Mouse (Mus musculus) limb, embryonic 11.5 days (tissue): ENCODE results near the gene Chchd10. TPM values are rescaled to one million over a fixed set of nuclear protein-coding genes. Genes with fewer than 3 reads are reported as not detected.
"Not testable (repeated sequence)": the region's sequence is repeated elsewhere in the genome, so short reads cannot be mapped to it uniquely, and the experiment has no call there.

Experiments
- ATAC-seq: fragments of 200-750 bp; cut with Nextera tagmentation; 2 replicates; pipeline ENCODE4 v1.8.0; 2017; ENCODE audit warnings: low read depth; ENCODE audit not compliant: insufficient number of reproducible peaks, low FRiP score, low TSS enrichment
- DNase-seq: peaks from one replicate; pipeline ENCODE4 v3.0.0-alpha.2; 2015; ENCODE audit warnings: low spot score
- H3K27ac ChIP-seq: fragments of 300-500 bp; sonication (generic); replicated peaks from 2 replicates; pipeline ENCODE4 v1.5.1; 2014; ENCODE audit warnings: low read depth, mild to moderate bottlenecking, low read length
- H3K27me3 ChIP-seq: fragments of 300-500 bp; sonication (generic); 2 replicates; pipeline ENCODE4 v1.6.1; 2014; ENCODE audit warnings: mild to moderate bottlenecking, low read length, mixed read lengths; ENCODE audit not compliant: control insufficient read depth, insufficient read depth
- H3K36me3 ChIP-seq: fragments of 300-500 bp; sonication (generic); 2 replicates; pipeline ENCODE4 v1.6.1; 2014; ENCODE audit warnings: mild to moderate bottlenecking, low read length, moderate library complexity, mixed read lengths; ENCODE audit not compliant: control insufficient read depth, insufficient read depth
- H3K4me1 ChIP-seq: fragments of 300-500 bp; sonication (generic); 2 replicates; pipeline ENCODE4 v1.6.1; 2014; ENCODE audit warnings: low read length, mixed read lengths; ENCODE audit not compliant: control insufficient read depth, insufficient read depth
- H3K4me2 ChIP-seq: fragments of 300-500 bp; sonication (generic); 2 replicates; pipeline ENCODE4 v1.6.1; 2014; ENCODE audit warnings: low read depth, mild to moderate bottlenecking, moderate library complexity; ENCODE audit not compliant: severe bottlenecking
- H3K4me3 ChIP-seq: fragments of 300-500 bp; sonication (generic); 2 replicates; pipeline ENCODE4 v1.5.1; 2014; ENCODE audit warnings: low read depth, low read length
- H3K9ac ChIP-seq: fragments of 300-500 bp; sonication (generic); 2 replicates; pipeline ENCODE4 v1.6.1; 2014; ENCODE audit warnings: mild to moderate bottlenecking, low read length
- H3K9me3 ChIP-seq: fragments of 300-500 bp; sonication (generic); 2 replicates; pipeline ENCODE4 v1.6.1; 2016; ENCODE audit warnings: low read length; ENCODE audit not compliant: control insufficient read depth
- whole genome bisulfite sequencing: fragments of 180-500 bp; shearing (Covaris S2); extraction: QIAGEN DNeasy Blood & Tissue Kit; methylation state at CpG from one replicate; pipeline ENCODE4 v1.1.7; 2014; 5-methylcytosine and 5-hydroxymethylcytosine counted together
- polyA plus RNA-seq: library from polyadenylated mRNA; unstranded; fragments of >200 nt; fragmentation: Nextera tagmentation; extraction: Ambion mirVana; gene quantifications from 2 replicates; pipeline ENCODE4 v1.2.1, GENCODE M21; 2014

The Chchd10 gene
- 4.5 and 6.2 TPM in 2 replicates for polyA plus RNA-seq

- ATAC-seq, result no peak
- peak within 1 kb of the TSS; percentile 67 for H3K4me3 ChIP-seq
- peak within 1 kb of the TSS; percentile 86 for H3K4me2 ChIP-seq
- peak within 1 kb of the TSS; percentile 92 for H3K9ac ChIP-seq
- H3K27me3 ChIP-seq, result peaks cover 21% of the 10 kb centered on the region
- no peak within 1 kb of the TSS for H3K27ac ChIP-seq
- no peaks in the 10 kb centered on the region for H3K36me3 ChIP-seq
- no peak for DNase-seq
- H3K9me3 ChIP-seq, result no peaks in the 10 kb centered on the region
- 33% methylated on average over 6 of the region's 6 CpGs for WGBS
- peaks cover 12% of the 10 kb centered on the region for H3K4me1 ChIP-seq
These were observed at the start of gene Chchd10 for GRCm38 (mm10) chr10:75932891-75933290. Gene Chchd10, plus strand, starts transcription at chr10:75933130.

- no peak overlapping the region for H3K4me3 ChIP-seq
- H3K9ac ChIP-seq, result no peak overlapping the region
- H3K27ac ChIP-seq, result no peak overlapping the region
- no peaks in the 10 kb centered on the region for H3K27me3 ChIP-seq
- under 1% methylated on average over 10 of the region's 10 CpGs for WGBS
- peak overlapping the region; percentile 36 for H3K4me2 ChIP-seq
- H3K36me3 ChIP-seq, result no peaks in the 10 kb centered on the region
- DNase-seq (peak; percentile 84), ATAC-seq (peak; percentile 48; the same call in 1 of the 2 replicates)
- H3K4me1 ChIP-seq, result peaks cover 14% of the 10 kb centered on the region
- no peaks in the 10 kb centered on the region for H3K9me3 ChIP-seq
These were observed 49.7 kb upstream of the Chchd10 start for GRCm38 (mm10) chr10:75883232-75883552.

- Histone ChIP-seq H3K9ac (no peak overlapping the region), H3K4me2 (no peak overlapping the region), H3K4me1 (peaks cover 23% of the 10 kb centered on the region), H3K27ac (no peak overlapping the region), H3K27me3 (no peaks in the 10 kb centered on the region), H3K4me3 (no peak overlapping the region), H3K9me3 (no peaks in the 10 kb centered on the region), H3K36me3 (no peaks in the 10 kb centered on the region)
- 92% methylated on average over 8 of the region's 8 CpGs for WGBS
- ATAC-seq (no peak), DNase-seq (no peak)
These were observed 48.2 kb upstream of the Chchd10 start for GRCm38 (mm10) chr10:75884742-75885141.

- not testable (repeated sequence) for ATAC-seq, H3K4me3 ChIP-seq, H3K27ac ChIP-seq, H3K27me3 ChIP-seq, H3K9ac ChIP-seq, H3K36me3 ChIP-seq, H3K4me2 ChIP-seq, DNase-seq, H3K9me3 ChIP-seq
- peaks cover 16% of the 10 kb centered on the region for H3K4me1 ChIP-seq
- 89% methylated on average over 5 of the region's 5 CpGs for WGBS
These were observed 45.4 kb upstream of the Chchd10 start for GRCm38 (mm10) chr10:75887504-75887903.

GRCm38 (mm10) chr10:75889406-75890153 is 43.4 kb upstream of the Chchd10 start:
- WGBS, result 42% methylated on average over 8 of the region's 8 CpGs
- Histone ChIP-seq H3K4me3 (no peak overlapping the region), H3K9ac (no peak overlapping the region), H3K27ac (no peak overlapping the region), H3K4me2 (no peak overlapping the region), H3K27me3 (no peaks in the 10 kb centered on the region), H3K9me3 (no peaks in the 10 kb centered on the region), H3K36me3 (no peaks in the 10 kb centered on the region), H3K4me1 (peaks cover 15% of the 10 kb centered on the region)
- ATAC-seq, result no peak
- no peak for DNase-seq

GRCm38 (mm10) chr10:75893089-75893750 is 39.7 kb upstream of the Chchd10 start, which contains the start of gene Derl3:
Gene Derl3, plus strand, starts transcription at chr10:75893413.
- peaks cover 17% of the 10 kb centered on the region for H3K36me3 ChIP-seq
- ATAC-seq (peak; percentile 99), DNase-seq (peak; percentile 96)
- peak within 1 kb of the TSS; percentile 35 for H3K4me3 ChIP-seq
- no peaks in the 10 kb centered on the region for H3K27me3 ChIP-seq
- peak within 1 kb of the TSS; percentile 87 for H3K4me2 ChIP-seq
- peaks cover 15% of the 10 kb centered on the region for H3K4me1 ChIP-seq
- peak within 1 kb of the TSS; percentile 65 for H3K9ac ChIP-seq
- peak within 1 kb of the TSS; percentile 55; the same call in 1 of the 2 replicates for H3K27ac ChIP-seq
- no peaks in the 10 kb centered on the region for H3K9me3 ChIP-seq
- WGBS, result 2% methylated on average over 47 of the region's 51 CpGs

GRCm38 (mm10) chr10:75894601-75895000 is 38.3 kb upstream of the Chchd10 start:
- ATAC-seq (no peak), DNase-seq (no peak)
- no peaks in the 10 kb centered on the region for H3K27me3 ChIP-seq
- 69% methylated on average over 6 of the region's 6 CpGs for WGBS
- H3K27ac ChIP-seq, result no peak overlapping the region
- no peak overlapping the region for H3K9ac ChIP-seq
- peaks cover 7% of the 10 kb centered on the region; the same call in 1 of the 2 replicates for H3K4me1 ChIP-seq
- H3K4me2 ChIP-seq, result no peak overlapping the region
- H3K4me3 ChIP-seq, result no peak overlapping the region
- no peaks in the 10 kb centered on the region for H3K9me3 ChIP-seq
- H3K36me3 ChIP-seq, result peaks cover 18% of the 10 kb centered on the region

GRCm38 (mm10) chr10:75895730-75896129 is 37.2 kb upstream of the Chchd10 start:
- Histone ChIP-seq H3K27ac (no peak overlapping the region), H3K4me1 (peaks cover 5% of the 10 kb centered on the region; the same call in 1 of the 2 replicates), H3K36me3 (peaks cover 21% of the 10 kb centered on the region), H3K27me3 (no peaks in the 10 kb centered on the region), H3K4me2 (no peak overlapping the region), H3K4me3 (no peak overlapping the region), H3K9me3 (no peaks in the 10 kb centered on the region), H3K9ac (no peak overlapping the region)
- DNase-seq, result no peak
- no peak for ATAC-seq
- WGBS, result 90% methylated on average over 5 of the region's 5 CpGs
